Mouse (Mus musculus): ENCODE data around the gene Kcna2. TPM values are rescaled to one million over a fixed set of nuclear protein-coding genes. Genes with fewer than 3 reads are reported as not detected.

Kcna2 gene
- polyA plus RNA-seq, 1 experiment from 2014 or later = 0.09 TPM

GRCm38 (mm10) chr3:107087410-107087809 is 13.5 kb upstream of the Kcna2 start:
- no peaks in the 10 kb centered on the region for H3K4me1 ChIP-seq (replicated peaks)
- WGBS = 90% methylated on average over 4 of the region's 4 CpGs
- no peak overlapping the region for H3K27ac ChIP-seq
- no peaks in the 10 kb centered on the region for H3K27me3 ChIP-seq (ENCODE audit: insufficient read depth, poor library complexity, severe bottlenecking)
- no peaks in the 10 kb centered on the region for H3K36me3 ChIP-seq
- no peaks in the 10 kb centered on the region for H3K9me3 ChIP-seq
- no peak for DNase-seq (ENCODE audit: low spot score)
- no peak overlapping the region for H3K4me3 ChIP-seq

- 86% methylated on average over 3 of the region's 3 CpGs for WGBS
- Histone ChIP-seq H3K9me3 (no peaks in the 10 kb centered on the region), H3K4me1 (replicated peaks) (no peaks in the 10 kb centered on the region), H3K27ac (no peak overlapping the region), H3K36me3 (no peaks in the 10 kb centered on the region), H3K27me3 (ENCODE audit: insufficient read depth, poor library complexity, severe bottlenecking) (no peaks in the 10 kb centered on the region), H3K4me3 (no peak overlapping the region)
- no peak for DNase-seq (ENCODE audit: low spot score)
These were observed 12.1 kb upstream of the Kcna2 start for GRCm38 (mm10) chr3:107088820-107089219.

GRCm38 (mm10) chr3:107089475-107089874 is 11.5 kb upstream of the Kcna2 start:
- H3K27me3 ChIP-seq (ENCODE audit: insufficient read depth, poor library complexity, severe bottlenecking) = no peaks in the 10 kb centered on the region
- no peaks in the 10 kb centered on the region for H3K4me1 ChIP-seq (replicated peaks)
- no peaks in the 10 kb centered on the region for H3K36me3 ChIP-seq
- H3K27ac ChIP-seq = no peak overlapping the region
- 70% methylated on average over 3 of the region's 3 CpGs for WGBS
- no peak overlapping the region for H3K4me3 ChIP-seq
- DNase-seq (ENCODE audit: low spot score) = no peak
- no peaks in the 10 kb centered on the region for H3K9me3 ChIP-seq

- DNase-seq (ENCODE audit: low spot score) = no peak
- WGBS = 72% methylated on average over 7 of the region's 7 CpGs
- no peaks in the 10 kb centered on the region for H3K9me3 ChIP-seq
- no peaks in the 10 kb centered on the region for H3K4me1 ChIP-seq (replicated peaks)
- H3K27ac ChIP-seq = no peak overlapping the region
- no peaks in the 10 kb centered on the region for H3K36me3 ChIP-seq
- H3K27me3 ChIP-seq (ENCODE audit: insufficient read depth, poor library complexity, severe bottlenecking) = no peaks in the 10 kb centered on the region
- H3K4me3 ChIP-seq = no peak overlapping the region
These were observed 10.9 kb upstream of the Kcna2 start for GRCm38 (mm10) chr3:107090001-107090400.

- H3K9me3 ChIP-seq = no peaks in the 10 kb centered on the region
- 76% methylated on average over 11 of the region's 11 CpGs for WGBS
- no peak overlapping the region for H3K4me3 ChIP-seq
- DNase-seq (ENCODE audit: low spot score) = no peak
- H3K27ac ChIP-seq = no peak overlapping the region
- H3K36me3 ChIP-seq = no peaks in the 10 kb centered on the region
- no peaks in the 10 kb centered on the region for H3K27me3 ChIP-seq (ENCODE audit: insufficient read depth, poor library complexity, severe bottlenecking)
- no peaks in the 10 kb centered on the region for H3K4me1 ChIP-seq (replicated peaks)
These were observed 10.4 kb upstream of the Kcna2 start for GRCm38 (mm10) chr3:107090403-107091150.

- H3K4me1 ChIP-seq (replicated peaks) = no peaks in the 10 kb centered on the region
- 0 out of 2 replicates have a peak, but pooled peaks cover 2% of the 10 kb centered on the region for H3K27me3 ChIP-seq (ENCODE audit: insufficient read depth, poor library complexity, severe bottlenecking)
- peak; percentile 27 for DNase-seq (ENCODE audit: low spot score)
- no peak overlapping the region for H3K4me3 ChIP-seq
- no peaks in the 10 kb centered on the region for H3K36me3 ChIP-seq
- H3K9me3 ChIP-seq = no peaks in the 10 kb centered on the region
- H3K27ac ChIP-seq = no peak overlapping the region
- WGBS = 4% methylated on average over 4 of the region's 4 CpGs
These were observed 6.9 kb upstream of the Kcna2 start for GRCm38 (mm10) chr3:107094028-107094427.

GRCm38 (mm10) chr3:107096269-107096731 is 4.6 kb upstream of the Kcna2 start:
- Histone ChIP-seq H3K36me3 (no peaks in the 10 kb centered on the region), H3K9me3 (no peaks in the 10 kb centered on the region), H3K27ac (no peak overlapping the region), H3K27me3 (ENCODE audit: insufficient read depth, poor library complexity, severe bottlenecking) (peaks cover 24% of the 10 kb centered on the region), H3K4me3 (no peak overlapping the region), H3K4me1 (replicated peaks) (peaks cover 9% of the 10 kb centered on the region)
- no peak for DNase-seq (ENCODE audit: low spot score)
- WGBS = 76% methylated on average over 3 of the region's 3 CpGs

- Histone ChIP-seq H3K27ac (no peak overlapping the region), H3K9me3 (no peaks in the 10 kb centered on the region), H3K4me1 (replicated peaks) (peaks cover 25% of the 10 kb centered on the region), H3K4me3 (no peak overlapping the region), H3K27me3 (ENCODE audit: insufficient read depth, poor library complexity, severe bottlenecking) (peaks cover 54% of the 10 kb centered on the region), H3K36me3 (no peaks in the 10 kb centered on the region)
- WGBS = 29% methylated on average over 2 of the region's 2 CpGs
- no peak for DNase-seq (ENCODE audit: low spot score)
These were observed 1.1 kb upstream of the Kcna2 start for GRCm38 (mm10) chr3:107099866-107100265.

GRCm38 (mm10) chr3:107101456-107101786 is 475 bp downstream of the Kcna2 start:
- WGBS = under 1% methylated on average over 41 of the region's 41 CpGs
- Histone ChIP-seq H3K27ac (peak overlapping the region; percentile 56), H3K4me1 (replicated peaks) (peaks cover 25% of the 10 kb centered on the region), H3K9me3 (no peaks in the 10 kb centered on the region), H3K27me3 (ENCODE audit: insufficient read depth, poor library complexity, severe bottlenecking) (peaks cover 54% of the 10 kb centered on the region), H3K4me3 (peak overlapping the region; percentile 61), H3K36me3 (no peaks in the 10 kb centered on the region)
- no peak for DNase-seq (ENCODE audit: low spot score)

GRCm38 (mm10) chr3:107101787-107102651 is 1.1 kb downstream of the Kcna2 start:
- peaks cover 25% of the 10 kb centered on the region for H3K4me1 ChIP-seq (replicated peaks)
- WGBS = under 1% methylated on average over 53 of the region's 53 CpGs
- peaks cover 54% of the 10 kb centered on the region for H3K27me3 ChIP-seq (ENCODE audit: insufficient read depth, poor library complexity, severe bottlenecking)
- peak; percentile 67 for DNase-seq (ENCODE audit: low spot score)
- no peaks in the 10 kb centered on the region for H3K36me3 ChIP-seq
- no peaks in the 10 kb centered on the region for H3K9me3 ChIP-seq
- peak overlapping the region; percentile 56 for H3K27ac ChIP-seq
- H3K4me3 ChIP-seq = peak overlapping the region; percentile 61

GRCm38 (mm10) chr3:107103041-107103440 is 2.1 kb downstream of the Kcna2 start:
- peaks cover 54% of the 10 kb centered on the region for H3K27me3 ChIP-seq (ENCODE audit: insufficient read depth, poor library complexity, severe bottlenecking)

GRCm38 (mm10) chr3:107103462-107103861 is 2.5 kb downstream of the Kcna2 start:
- H3K9me3 ChIP-seq = no peaks in the 10 kb centered on the region
- H3K4me1 ChIP-seq (replicated peaks) = peaks cover 25% of the 10 kb centered on the region
- no peak for DNase-seq (ENCODE audit: low spot score)
- H3K36me3 ChIP-seq = no peaks in the 10 kb centered on the region
- 85% methylated on average over 3 of the region's 3 CpGs for WGBS
- H3K27ac ChIP-seq = no peak overlapping the region
- peaks cover 54% of the 10 kb centered on the region for H3K27me3 ChIP-seq (ENCODE audit: insufficient read depth, poor library complexity, severe bottlenecking)
- no peak overlapping the region for H3K4me3 ChIP-seq

More at GRCm38 (mm10) chr3:107103041-107103440, 2.1 kb downstream of the Kcna2 start:
- Histone ChIP-seq H3K27ac (no peak overlapping the region), H3K36me3 (no peaks in the 10 kb centered on the region), H3K9me3 (no peaks in the 10 kb centered on the region), H3K4me3 (peak overlapping the region; percentile 61; the same call in 1 of the 2 replicates), H3K4me1 (replicated peaks) (peaks cover 25% of the 10 kb centered on the region)
- WGBS = 70% methylated on average over 7 of the region's 7 CpGs
- no peak for DNase-seq (ENCODE audit: low spot score)

- 87% methylated on average over 6 of the region's 6 CpGs for WGBS
- no peaks in the 10 kb centered on the region for H3K9me3 ChIP-seq
- peaks cover 33% of the 10 kb centered on the region for H3K27me3 ChIP-seq (ENCODE audit: insufficient read depth, poor library complexity, severe bottlenecking)
- DNase-seq (ENCODE audit: low spot score) = no peak
- no peak overlapping the region for H3K4me3 ChIP-seq
- no peaks in the 10 kb centered on the region for H3K36me3 ChIP-seq
- H3K4me1 ChIP-seq (replicated peaks) = peaks cover 19% of the 10 kb centered on the region
- H3K27ac ChIP-seq = no peak overlapping the region
These were observed 5.0 kb downstream of the Kcna2 start for GRCm38 (mm10) chr3:107105986-107106385.
